Mouse (Mus musculus): ENCODE measurements around the gene Dst. TPM values are rescaled to one million over a fixed set of nuclear protein-coding genes. Genes with fewer than 3 reads are reported as not detected.
A peak's percentile ranks its signal among the peaks of the same experiment; 100 is the strongest.

Gene Dst
- total and polyA plus RNA-seq, 2 experiments from 2014 or later, result 21.7 to 106 TPM

- H3K4me3 ChIP-seq (ENCODE audit: low read depth, low read length), result no peak overlapping the region
- DNase-seq (ENCODE audit: low spot score) (no peak), ATAC-seq (ENCODE audit: insufficient read depth, low read depth) (peak; percentile 39; the same call in 1 of the 2 replicates)
- 0 out of 2 replicates have a peak overlapping the region, but pooled peaks have one; percentile 21 for H3K4me2 ChIP-seq (ENCODE audit: low read depth, low read length)
- H3K4me1 ChIP-seq (ENCODE audit: control insufficient read depth, insufficient read depth), result peaks cover 56% of the 10 kb centered on the region
- H3K9ac ChIP-seq (replicated peaks; ENCODE audit: low read depth, low read length), result no peak overlapping the region
- no peaks in the 10 kb centered on the region for H3K27me3 ChIP-seq (ENCODE audit: control insufficient read depth, insufficient read depth, low read length)
- no peaks in the 10 kb centered on the region for H3K36me3 ChIP-seq (replicated peaks; ENCODE audit: control insufficient read depth, insufficient read depth, low read length)
- 0 out of 2 replicates have a peak overlapping the region, but pooled peaks have one; percentile 38 for H3K27ac ChIP-seq (ENCODE audit: low read depth)
- WGBS, result 40% methylated on average over 15 of the region's 15 CpGs
- H3K9me3 ChIP-seq (replicated peaks; ENCODE audit: control insufficient read depth, low read length), result no peaks in the 10 kb centered on the region
- no peak for TF ChIP-seq CTCF (IDR thresholded peaks at IDR 0.05; ENCODE audit: low read depth)
These were observed 166.5 kb downstream of the Dst start for GRCm38 (mm10) chr1:34074245-34075187.

DNA sequence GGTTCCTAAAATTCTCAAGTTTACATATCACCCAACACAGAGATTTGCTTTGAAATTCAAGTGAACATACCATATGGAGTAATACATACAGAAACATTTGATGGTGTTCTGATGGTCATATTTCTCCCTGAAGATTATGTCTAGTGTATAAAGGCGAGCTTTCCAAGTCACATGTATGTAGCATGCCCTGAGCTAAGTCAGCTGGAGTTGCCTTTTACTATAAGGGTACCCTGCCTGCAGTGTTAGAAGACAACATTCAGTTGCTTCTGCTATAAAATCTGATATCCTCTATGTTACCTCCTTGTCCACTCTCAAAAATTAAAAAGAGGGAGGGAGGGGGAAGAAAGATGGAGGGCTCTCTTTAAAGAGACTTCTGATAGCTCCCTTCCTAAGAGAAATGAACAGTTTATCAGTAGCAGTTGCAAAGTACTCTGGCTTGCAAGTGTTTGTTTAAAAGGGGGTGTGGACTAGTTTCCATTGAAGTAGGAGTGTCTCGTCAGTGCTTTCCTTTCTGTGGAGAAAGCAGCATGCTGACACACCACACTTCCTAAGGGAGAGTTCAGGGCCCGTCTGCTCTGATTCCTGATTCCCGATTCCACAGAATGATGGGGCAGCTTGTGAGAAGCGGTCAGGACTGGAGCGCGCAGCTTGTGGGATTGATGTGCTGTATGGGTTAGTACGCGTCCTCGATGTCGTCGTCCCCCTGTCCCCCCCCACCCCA, 168.8 kb downstream of the Dst start:
- ATAC-seq (ENCODE audit: insufficient read depth, low read depth) (peak; percentile 39), DNase-seq (ENCODE audit: low spot score) (peak; percentile 62)
- Histone ChIP-seq H3K4me3 (ENCODE audit: low read depth, low read length) (peak overlapping the region; percentile 30), H3K9me3 (replicated peaks; ENCODE audit: control insufficient read depth, low read length) (no peaks in the 10 kb centered on the region), H3K4me1 (ENCODE audit: control insufficient read depth, insufficient read depth) (peaks cover 38% of the 10 kb centered on the region), H3K27ac (ENCODE audit: low read depth) (no peak overlapping the region), H3K27me3 (ENCODE audit: control insufficient read depth, insufficient read depth, low read length) (no peaks in the 10 kb centered on the region), H3K4me2 (ENCODE audit: low read depth, low read length) (peak overlapping the region; percentile 53), H3K9ac (replicated peaks; ENCODE audit: low read depth, low read length) (no peak overlapping the region), H3K36me3 (replicated peaks; ENCODE audit: control insufficient read depth, insufficient read depth, low read length) (no peaks in the 10 kb centered on the region)
- WGBS, result 12% methylated on average over 12 of the region's 12 CpGs
- TF ChIP-seq EP300 (IDR thresholded peaks at IDR 0.05; ENCODE audit: low read depth) (no peak), CTCF (IDR thresholded peaks at IDR 0.05; ENCODE audit: low read depth) (no peak)

DNA sequence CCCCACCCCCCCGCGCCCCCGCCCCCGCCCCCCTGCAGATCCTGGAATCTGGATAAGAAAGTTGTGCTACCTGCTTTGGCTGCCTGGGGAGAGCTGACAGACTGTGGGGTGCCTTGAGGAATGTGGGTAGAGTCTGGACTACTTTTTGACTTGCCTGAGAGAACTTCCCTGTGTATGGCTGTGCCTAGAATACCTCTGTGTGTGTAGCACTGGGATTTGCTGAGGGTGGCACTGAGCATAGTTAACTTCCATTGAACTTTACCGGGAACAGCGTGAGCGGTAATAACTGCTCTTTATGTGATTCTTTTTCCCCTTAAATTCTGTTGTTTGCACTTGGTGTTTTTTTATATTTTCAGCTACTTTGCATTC, 169.4 kb downstream of the Dst start:
- Histone ChIP-seq H3K9ac (replicated peaks; ENCODE audit: low read depth, low read length) (no peak overlapping the region), H3K27ac (ENCODE audit: low read depth) (no peak overlapping the region), H3K4me1 (ENCODE audit: control insufficient read depth, insufficient read depth) (peaks cover 38% of the 10 kb centered on the region), H3K27me3 (ENCODE audit: control insufficient read depth, insufficient read depth, low read length) (no peaks in the 10 kb centered on the region), H3K36me3 (replicated peaks; ENCODE audit: control insufficient read depth, insufficient read depth, low read length) (no peaks in the 10 kb centered on the region), H3K4me3 (ENCODE audit: low read depth, low read length) (peak overlapping the region; percentile 30; the same call in 1 of the 2 replicates), H3K9me3 (replicated peaks; ENCODE audit: control insufficient read depth, low read length) (no peaks in the 10 kb centered on the region), H3K4me2 (ENCODE audit: low read depth, low read length) (peak overlapping the region; percentile 53)
- ATAC-seq (ENCODE audit: insufficient read depth, low read depth), result peak; percentile 58; the same call in 1 of the 2 replicates
- 25% methylated on average over 5 of the region's 7 CpGs for WGBS
- TF ChIP-seq CTCF (IDR thresholded peaks at IDR 0.05; ENCODE audit: low read depth) (no peak), EP300 (IDR thresholded peaks at IDR 0.05; ENCODE audit: low read depth) (no peak)
- no peak for DNase-seq (ENCODE audit: low spot score)

DNA sequence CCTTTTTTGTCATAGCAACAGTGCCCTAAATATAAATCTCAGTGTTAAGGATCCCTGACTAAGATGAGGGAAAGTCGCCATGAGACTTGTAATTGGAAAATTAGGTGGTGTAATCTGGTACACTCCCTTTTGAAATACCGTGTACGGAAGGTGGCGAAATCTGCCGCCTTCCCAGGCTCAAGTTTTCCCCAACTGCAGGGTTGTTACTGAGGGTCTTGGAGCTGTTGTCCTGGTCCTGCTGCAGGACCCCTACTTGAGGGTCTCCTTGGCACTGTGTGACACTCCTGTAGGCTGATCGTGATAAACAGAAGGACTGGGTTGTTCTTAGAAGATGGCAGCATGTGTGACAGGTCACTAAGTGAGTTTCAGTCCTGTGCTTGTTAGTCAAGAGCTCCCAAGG, 169.9 kb downstream of the Dst start:
- H3K4me2 ChIP-seq (ENCODE audit: low read depth, low read length), result no peak overlapping the region

GRCm38 (mm10) chr1:34089011-34089410, 181.0 kb downstream of the Dst start:
- Histone ChIP-seq H3K4me1 (ENCODE audit: control insufficient read depth, insufficient read depth) (no peaks in the 10 kb centered on the region), H3K27me3 (ENCODE audit: control insufficient read depth, insufficient read depth, low read length) (no peaks in the 10 kb centered on the region), H3K4me2 (ENCODE audit: low read depth, low read length) (no peak overlapping the region), H3K27ac (ENCODE audit: low read depth) (no peak overlapping the region), H3K4me3 (ENCODE audit: low read depth, low read length) (no peak overlapping the region), H3K9me3 (replicated peaks; ENCODE audit: control insufficient read depth, low read length) (no peaks in the 10 kb centered on the region), H3K9ac (replicated peaks; ENCODE audit: low read depth, low read length) (no peak overlapping the region), H3K36me3 (replicated peaks; ENCODE audit: control insufficient read depth, insufficient read depth, low read length) (peaks cover 29% of the 10 kb centered on the region; the same call in 1 of the 2 replicates)
- no peak for TF ChIP-seq CTCF (IDR thresholded peaks at IDR 0.05; ENCODE audit: low read depth)
- no peak for TF ChIP-seq EP300 (IDR thresholded peaks at IDR 0.05; ENCODE audit: low read depth)
- DNase-seq (ENCODE audit: low spot score), result no peak
- ATAC-seq (ENCODE audit: insufficient read depth, low read depth), result no peak
- 85% methylated on average over 3 of the region's 3 CpGs for WGBS

More for the DNA sequence above, 169.9 kb downstream of the Dst start:
- Histone ChIP-seq H3K9me3 (replicated peaks; ENCODE audit: control insufficient read depth, low read length) (no peaks in the 10 kb centered on the region), H3K27ac (ENCODE audit: low read depth) (no peak overlapping the region), H3K4me3 (ENCODE audit: low read depth, low read length) (no peak overlapping the region), H3K4me1 (ENCODE audit: control insufficient read depth, insufficient read depth) (peaks cover 36% of the 10 kb centered on the region), H3K36me3 (replicated peaks; ENCODE audit: control insufficient read depth, insufficient read depth, low read length) (no peaks in the 10 kb centered on the region), H3K27me3 (ENCODE audit: control insufficient read depth, insufficient read depth, low read length) (no peaks in the 10 kb centered on the region), H3K9ac (replicated peaks; ENCODE audit: low read depth, low read length) (no peak overlapping the region)
- ATAC-seq (ENCODE audit: insufficient read depth, low read depth), result no peak
- WGBS, result 66% methylated on average over 6 of the region's 6 CpGs
- TF ChIP-seq EP300 (IDR thresholded peaks at IDR 0.05; ENCODE audit: low read depth), result no peak
- TF ChIP-seq CTCF (IDR thresholded peaks at IDR 0.05; ENCODE audit: low read depth), result no peak
- no peak for DNase-seq (ENCODE audit: low spot score)

Data from heart, postnatal 0 days (tissue).